Mouse (Mus musculus) megakaryocyte, embryonic 14.5 days (primary cell): ENCODE measurements around the gene Ntn1.

ENCODE experiments used
- FLI1 ChIP-seq: IDR thresholded peaks from 2 replicates; pipeline ENCODE4 v1.6.1; 2012; ENCODE audit warnings: low read length, inconsistent platforms, mixed read lengths
- GATA1 ChIP-seq: IDR thresholded peaks from 3 replicates; pipeline ENCODE4 v1.6.1; 2012; ENCODE audit warnings: mixed read lengths, low read length, inconsistent platforms, borderline replicate concordance

GRCm38 (mm10) chr11:68203658-68204315 lies 196.8 kb downstream of the Ntn1 start:
- no peak for TF ChIP-seq GATA1
- no peak for TF ChIP-seq FLI1
